Comparison of ENCODE assay signal across 28 mouse cellular contexts in genomic region chr14:48641462-48642395, GRCm38 (mm10). TPM values are rescaled to one million over a fixed set of nuclear protein-coding genes. Genes with fewer than 3 reads are reported as not detected.
A peak's percentile ranks its signal among the peaks of the same experiment; 100 is the strongest.
DNase-seq lines count a peak whose midpoint lies in the region; ATAC-seq lines count a peak whose summit lies in the region.
"Had no signal": no experiment of that assay in that cellular context is flagged by ENCODE, and none has a peak within 500 bp of the region (broad histone marks: within the 10 kb centered on the region; RNA-seq: fewer than 3 reads in every experiment).

No protein-coding gene starts in this region.

- H3K9ac ChIP-seq in embryonic facial prominence, embryonic 13.5 days, result no peak overlapping the region
- H3K9ac ChIP-seq in midbrain, embryonic 11.5 days (ENCODE audit: low read length), result no peak overlapping the region
- H3K9ac ChIP-seq: embryonic facial prominence, embryonic 15.5 days; forebrain, postnatal 0 days; heart, embryonic 12.5 days; heart, embryonic 15.5 days; hindbrain, embryonic 14.5 days had no signal

- H3K4me2 ChIP-seq in embryonic facial prominence, embryonic 13.5 days, result no peak overlapping the region
- no peak overlapping the region for H3K4me2 ChIP-seq in midbrain, embryonic 11.5 days
- H3K4me2 ChIP-seq: embryonic facial prominence, embryonic 15.5 days; heart, embryonic 12.5 days; heart, embryonic 15.5 days; hindbrain, embryonic 14.5 days had no signal

- H3K9me3 ChIP-seq in embryonic facial prominence, embryonic 13.5 days, result no peaks in the 10 kb centered on the region
- H3K9me3 ChIP-seq in embryonic facial prominence, embryonic 10.5 days, result no peaks in the 10 kb centered on the region
- no peaks in the 10 kb centered on the region for H3K9me3 ChIP-seq in midbrain, embryonic 11.5 days (ENCODE audit: control insufficient read depth, low read length)
- H3K9me3 ChIP-seq in midbrain, embryonic 10.5 days (replicated peaks), result no peaks in the 10 kb centered on the region; the same call in 1 of the 2 replicates
- H3K9me3 ChIP-seq: embryonic facial prominence, embryonic 15.5 days; G1E; heart, embryonic 15.5 days had no signal

- peaks cover 17% of the 10 kb centered on the region for H3K27me3 ChIP-seq in embryonic facial prominence, embryonic 13.5 days
- 0 out of 2 replicates have a peak, but pooled peaks cover 4% of the 10 kb centered on the region for H3K27me3 ChIP-seq in embryonic facial prominence, embryonic 10.5 days (replicated peaks; ENCODE audit: low read depth, poor library complexity, severe bottlenecking)
- no peaks in the 10 kb centered on the region for H3K27me3 ChIP-seq in midbrain, embryonic 11.5 days (ENCODE audit: control insufficient read depth, insufficient read depth, low read length)
- H3K27me3 ChIP-seq in midbrain, embryonic 10.5 days (ENCODE audit: low read depth, poor library complexity, severe bottlenecking), result no peaks in the 10 kb centered on the region
- H3K27me3 ChIP-seq: CH12.LX; embryonic facial prominence, embryonic 15.5 days had no signal

- H3K4me3 ChIP-seq in embryonic facial prominence, embryonic 13.5 days, result no peak overlapping the region
- no peak overlapping the region for H3K4me3 ChIP-seq in embryonic facial prominence, embryonic 10.5 days
- no peak overlapping the region for H3K4me3 ChIP-seq in midbrain, embryonic 11.5 days (ENCODE audit: low read depth, low read length)
- H3K4me3 ChIP-seq in midbrain, embryonic 10.5 days, result no peak overlapping the region
- H3K4me3 ChIP-seq: embryonic facial prominence, embryonic 15.5 days; gastrocnemius, adult 2 months; heart, embryonic 12.5 days; heart, embryonic 15.5 days had no signal

- peak; percentile 80 to 89 for DNase-seq in cerebellum, postnatal 10 days
- no peak for DNase-seq in cerebellum, adult 11-12 months
- DNase-seq in embryonic facial prominence, embryonic 10.5 days (ENCODE audit: low spot score), result no peak
- DNase-seq in midbrain, embryonic 11.5 days (ENCODE audit: low spot score, missing footprints), result peak; percentile 61
- DNase-seq in midbrain, embryonic 10.5 days (ENCODE audit: low spot score), result no peak
- DNase-seq in kidney, postnatal 36 days, result no peak
- DNase-seq: adrenal gland, adult 2 months; adrenal gland, postnatal 14 days; B cell, adult 2 months; cerebellum, adult 9-10 months; forebrain, postnatal 0 days; gastrocnemius, adult 2 months; gastrocnemius, postnatal 14 days; heart, adult 18-20 months; heart, postnatal 10 days; heart, postnatal 4 days; kidney, adult 18-20 months had no signal

- WGBS in embryonic facial prominence, embryonic 13.5 days, result 54% methylated on average over 12 of the region's 12 CpGs
- WGBS in embryonic facial prominence, embryonic 10.5 days, result 75% methylated on average over 12 of the region's 12 CpGs
- WGBS in midbrain, embryonic 11.5 days, result 88% methylated on average over 12 of the region's 12 CpGs
- WGBS in midbrain, embryonic 10.5 days, result 85% methylated on average over 12 of the region's 12 CpGs

- no peaks in the 10 kb centered on the region for H3K4me1 ChIP-seq in embryonic facial prominence, embryonic 13.5 days
- H3K4me1 ChIP-seq in embryonic facial prominence, embryonic 10.5 days, result no peaks in the 10 kb centered on the region
- no peaks in the 10 kb centered on the region for H3K4me1 ChIP-seq in midbrain, embryonic 11.5 days (ENCODE audit: control insufficient read depth, insufficient read depth, low read length)
- no peaks in the 10 kb centered on the region for H3K4me1 ChIP-seq in midbrain, embryonic 10.5 days
- H3K4me1 ChIP-seq: embryonic facial prominence, embryonic 15.5 days; heart, embryonic 12.5 days; heart, embryonic 15.5 days had no signal

- ATAC-seq in embryonic facial prominence, embryonic 13.5 days (ENCODE audit: insufficient number of reproducible peaks, insufficient read depth, low FRiP score, low TSS enrichment, low read depth), result peak; percentile 43; the same call in 1 of the 2 replicates
- ATAC-seq in midbrain, embryonic 11.5 days (ENCODE audit: low FRiP score), result no peak
- ATAC-seq: forebrain, embryonic 14.5 days; forebrain, postnatal 0 days; hindbrain, postnatal 0 days; inflammation-experienced regulatory T-cells, adult 6 months; intestine, embryonic 16.5 days had no signal

- no peaks in the 10 kb centered on the region for H3K36me3 ChIP-seq in embryonic facial prominence, embryonic 13.5 days
- no peaks in the 10 kb centered on the region for H3K36me3 ChIP-seq in embryonic facial prominence, embryonic 10.5 days (replicated peaks)
- no peaks in the 10 kb centered on the region for H3K36me3 ChIP-seq in midbrain, embryonic 11.5 days (ENCODE audit: control insufficient read depth, insufficient read depth, low read length)
- H3K36me3 ChIP-seq in midbrain, embryonic 10.5 days, result no peaks in the 10 kb centered on the region
- H3K36me3 ChIP-seq: embryonic facial prominence, embryonic 15.5 days; G1E; heart, embryonic 12.5 days; heart, embryonic 15.5 days had no signal

- 0 out of 2 replicates have a peak overlapping the region, but pooled peaks have one; percentile 4 for H3K27ac ChIP-seq in embryonic facial prominence, embryonic 13.5 days
- H3K27ac ChIP-seq in embryonic facial prominence, embryonic 10.5 days (replicated peaks), result no peak overlapping the region
- H3K27ac ChIP-seq in midbrain, embryonic 11.5 days (ENCODE audit: low read depth, low read length), result no peak overlapping the region
- no peak overlapping the region for H3K27ac ChIP-seq in midbrain, embryonic 10.5 days (replicated peaks)
- H3K27ac ChIP-seq: embryonic facial prominence, embryonic 15.5 days; gastrocnemius, adult 2 months; heart, embryonic 15.5 days; hindbrain, embryonic 14.5 days; hindbrain, postnatal 0 days had no signal

RNA-seq across cellular contexts. Expression of gene Otx2, which starts 31.9 kb away (rescaled TPM):
- 8.6 and 13.1 TPM in 2 replicates for polyA plus RNA-seq in embryonic facial prominence, embryonic 13.5 days (2015; fragmentation: Nextera tagmentation; extraction: Ambion mirVana)
- polyA plus RNA-seq in embryonic facial prominence, embryonic 10.5 days (2016; fragmentation: Nextera tagmentation; extraction: Ambion mirVana), result 12.8 and 15.2 TPM in 2 replicates
- polyA plus RNA-seq in midbrain, embryonic 11.5 days (2014; fragmentation: Nextera tagmentation; extraction: Ambion mirVana), result 229 and 230 TPM in 2 replicates
- 149 and 169 TPM in 2 replicates for polyA plus RNA-seq in midbrain, embryonic 10.5 days (2016; fragmentation: Nextera tagmentation; extraction: Ambion mirVana)
- polyA plus RNA-seq: adrenal gland, adult 2 months; G1E; heart, embryonic 15.5 days; inflammation-experienced regulatory T-cells, adult 6 months; intestine, embryonic 16.5 days had no signal

Comparison
In these comparisons a context has a peak if more than half of its experiments do, and no peak if none do; other contexts are left out.
1. DNase-seq: peak in cerebellum, postnatal 10 days (2 of 2) and midbrain, embryonic 11.5 days (single experiment); none in cerebellum, adult 11-12 months (single experiment), embryonic facial prominence, embryonic 10.5 days (single experiment), midbrain, embryonic 10.5 days (single experiment) and kidney, postnatal 36 days (0 of 2).